Mouse (Mus musculus) neural tube, embryonic 14.5 days (tissue): Measurements from ENCODE around the gene Prps1l3. TPM values are rescaled to one million over a fixed set of nuclear protein-coding genes. Genes with fewer than 3 reads are reported as not detected.

Experiments used
- ATAC-seq: fragments of 200-750 bp; cut with Nextera tagmentation; 2 replicates; pipeline ENCODE4 v1.8.0; 2017; ENCODE audit warnings: low read depth, mild to moderate bottlenecking, moderate TSS enrichment, moderate library complexity
- H3K27ac ChIP-seq: fragments of 300-500 bp; sonication (generic); 2 replicates; pipeline ENCODE4 v1.5.1; 2014; ENCODE audit warnings: low read depth, mild to moderate bottlenecking, control low read depth, low read length, moderate library complexity, mixed read lengths
- H3K27me3 ChIP-seq: fragments of 300-500 bp; sonication (generic); 2 replicates; pipeline ENCODE4 v1.6.1; 2014; ENCODE audit warnings: low read length; ENCODE audit not compliant: control insufficient read depth, insufficient read depth
- H3K36me3 ChIP-seq: fragments of 300-500 bp; sonication (generic); 2 replicates; pipeline ENCODE4 v1.6.1; 2014; ENCODE audit warnings: low read length, mixed read lengths; ENCODE audit not compliant: control insufficient read depth, insufficient read depth
- H3K4me1 ChIP-seq: fragments of 300-500 bp; sonication (generic); 2 replicates; pipeline ENCODE4 v1.6.1; 2014; ENCODE audit warnings: low read length; ENCODE audit not compliant: control insufficient read depth, insufficient read depth
- H3K4me2 ChIP-seq: fragments of 300-500 bp; sonication (generic); 2 replicates; pipeline ENCODE4 v1.6.1; 2014; ENCODE audit warnings: mild to moderate bottlenecking, low read depth, low read length, control low read depth
- H3K4me3 ChIP-seq: fragments of 300-500 bp; sonication (generic); 2 replicates; pipeline ENCODE4 v1.5.1; 2014; ENCODE audit warnings: low read depth, low read length, control low read depth, mixed read lengths
- H3K9ac ChIP-seq: fragments of 300-500 bp; sonication (generic); replicated peaks from 2 replicates; pipeline ENCODE4 v1.6.1; 2014; ENCODE audit warnings: low read depth, mild to moderate bottlenecking, control low read depth, low read length, mixed read lengths
- H3K9me3 ChIP-seq: fragments of 300-500 bp; sonication (generic); 2 replicates; pipeline ENCODE4 v1.6.1; 2016; ENCODE audit warnings: low read length; ENCODE audit not compliant: control insufficient read depth
- WGBS: fragments of 180-500 bp; shearing (Covaris S2); extraction: QIAGEN DNeasy Blood & Tissue Kit; methylation state at CpG from one replicate; pipeline ENCODE4 v1.1.7; 2014; 5-methylcytosine and 5-hydroxymethylcytosine counted together
- polyA plus RNA-seq: library from polyadenylated mRNA; unstranded; fragments of >200 nt; fragmentation: Nextera tagmentation; extraction: Ambion mirVana; gene quantifications from 2 replicates; pipeline ENCODE4 v1.2.1, GENCODE M21; 2014

The Prps1l3 gene
- polyA plus RNA-seq, 1 experiment from 2014 or later, result 22.2 TPM

DNA sequence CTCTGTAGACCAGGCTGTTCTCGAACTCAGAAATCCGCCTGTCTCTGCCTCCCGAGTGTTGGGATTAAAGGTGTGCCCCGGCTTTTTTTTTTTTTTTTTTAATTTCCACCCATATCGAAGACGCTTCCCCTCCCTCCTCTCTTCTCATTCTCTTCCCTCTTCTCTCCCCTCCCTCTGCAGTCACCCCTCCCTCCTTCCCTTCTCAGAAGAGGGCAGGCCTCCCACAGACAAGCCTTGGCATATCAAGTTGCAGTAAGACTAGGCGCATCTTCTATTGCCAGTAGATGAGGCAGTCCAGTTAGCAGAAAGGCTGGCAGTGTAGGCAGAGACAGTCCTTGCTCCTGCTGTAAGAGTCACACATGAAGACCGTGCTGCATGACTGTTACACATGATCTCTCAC is 2.4 kb upstream of the Prps1l3 start:
- Histone ChIP-seq H3K36me3 (no peaks in the 10 kb centered on the region), H3K4me3 (no peak overlapping the region), H3K4me2 (no peak overlapping the region), H3K4me1 (no peaks in the 10 kb centered on the region), H3K9me3 (no peaks in the 10 kb centered on the region), H3K27me3 (no peaks in the 10 kb centered on the region), H3K27ac (no peak overlapping the region), H3K9ac (no peak overlapping the region)
- 85% methylated on average over 4 of the region's 8 CpGs for WGBS
- no peak for ATAC-seq

DNA sequence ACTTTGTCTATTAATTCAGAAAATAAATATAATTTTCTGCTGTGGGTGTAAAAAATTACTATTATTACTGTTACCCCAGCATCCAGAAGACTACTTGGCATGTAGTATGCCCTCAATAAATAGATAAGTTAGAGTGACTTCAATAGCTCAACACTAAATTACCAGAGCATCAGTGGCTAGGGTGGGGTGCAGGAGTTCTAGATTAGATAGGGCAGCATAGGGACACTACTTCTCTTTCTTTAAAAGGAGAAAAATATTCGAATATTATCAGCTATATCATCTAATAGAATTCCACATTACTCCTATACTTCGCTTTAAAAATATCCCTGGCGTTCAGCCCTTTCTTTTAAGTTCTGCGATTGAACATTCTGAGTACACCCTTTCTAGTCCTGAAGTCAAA is 509 bp upstream of the Prps1l3 start:
- ATAC-seq, result peak; percentile 3; the same call in 1 of the 2 replicates
- peak overlapping the region; percentile 74; the same call in 1 of the 2 replicates for H3K27ac ChIP-seq
- peak overlapping the region; percentile 74; the same call in 1 of the 2 replicates for H3K9ac ChIP-seq
- peak overlapping the region; percentile 81 for H3K4me3 ChIP-seq
- no peaks in the 10 kb centered on the region for H3K36me3 ChIP-seq
- no peaks in the 10 kb centered on the region for H3K4me1 ChIP-seq
- H3K9me3 ChIP-seq, result no peaks in the 10 kb centered on the region
- no peaks in the 10 kb centered on the region for H3K27me3 ChIP-seq
- peak overlapping the region; percentile 62 for H3K4me2 ChIP-seq
- WGBS, result 28% methylated on average over 4 of the region's 4 CpGs

DNA sequence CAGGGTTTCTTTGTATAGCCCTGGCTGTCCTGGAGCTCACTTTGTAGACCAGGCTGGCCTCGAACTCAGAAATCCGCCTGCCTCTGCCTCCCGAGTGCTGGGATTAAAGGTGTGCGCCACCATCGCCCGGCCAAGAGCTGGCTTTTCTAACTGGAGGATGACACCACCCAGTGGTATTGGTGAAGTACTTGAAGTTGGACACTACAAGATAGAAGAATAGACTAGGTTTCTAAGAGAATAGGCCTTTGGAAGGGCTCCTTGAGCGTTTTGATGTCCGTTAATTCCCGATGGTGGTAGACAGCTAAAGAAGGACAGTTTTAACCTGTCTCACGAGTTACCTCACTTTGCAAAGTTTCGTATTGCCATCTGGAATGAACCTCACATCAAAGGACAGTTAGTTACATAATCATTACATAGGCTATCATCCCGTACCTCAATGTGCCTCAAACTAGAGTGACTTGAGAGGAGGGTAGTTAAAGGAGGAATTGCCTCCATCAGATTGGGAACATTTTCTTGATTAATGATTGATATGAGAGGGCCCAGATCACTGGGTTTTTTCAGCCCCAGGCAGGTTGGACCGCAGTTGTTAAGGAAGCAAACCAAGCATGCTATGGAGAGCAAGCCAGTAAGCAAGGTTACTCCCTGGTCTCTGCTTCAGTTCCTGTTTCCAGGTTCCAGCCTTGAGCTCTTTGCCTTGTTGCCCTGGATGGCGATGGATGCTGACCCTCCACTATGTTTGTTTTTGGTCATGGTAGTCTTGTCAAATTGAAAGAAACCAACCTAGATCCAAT is 1.1 kb downstream of the Prps1l3 start:
- Histone ChIP-seq H3K9ac (no peak overlapping the region), H3K9me3 (no peaks in the 10 kb centered on the region), H3K27ac (no peak overlapping the region), H3K4me2 (peak overlapping the region; percentile 62), H3K4me1 (no peaks in the 10 kb centered on the region), H3K27me3 (no peaks in the 10 kb centered on the region), H3K36me3 (no peaks in the 10 kb centered on the region), H3K4me3 (peak overlapping the region; percentile 81)
- 74% methylated on average over 14 of the region's 14 CpGs for WGBS
- ATAC-seq, result no peak

DNA sequence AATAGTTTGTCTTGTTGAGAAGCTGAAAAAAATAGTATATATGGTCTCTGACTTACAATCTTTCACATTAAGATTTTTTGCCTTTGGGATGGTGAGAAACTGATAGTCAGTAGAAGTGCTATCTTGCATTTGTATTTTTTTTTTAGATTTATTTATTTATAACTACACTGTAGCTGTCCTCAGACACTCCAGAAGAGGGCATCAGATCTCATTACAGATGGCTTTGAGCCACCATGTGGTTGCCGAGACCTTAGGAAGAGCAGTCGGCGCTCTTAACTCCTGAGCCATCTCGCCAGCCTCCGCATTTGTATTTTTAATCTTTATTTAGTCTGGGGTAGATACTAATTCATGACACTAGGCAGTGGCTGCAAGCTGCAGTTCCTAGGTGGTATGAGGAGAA is 3.2 kb downstream of the Prps1l3 start:
- WGBS, result 87% methylated on average over 5 of the region's 5 CpGs

DNA sequence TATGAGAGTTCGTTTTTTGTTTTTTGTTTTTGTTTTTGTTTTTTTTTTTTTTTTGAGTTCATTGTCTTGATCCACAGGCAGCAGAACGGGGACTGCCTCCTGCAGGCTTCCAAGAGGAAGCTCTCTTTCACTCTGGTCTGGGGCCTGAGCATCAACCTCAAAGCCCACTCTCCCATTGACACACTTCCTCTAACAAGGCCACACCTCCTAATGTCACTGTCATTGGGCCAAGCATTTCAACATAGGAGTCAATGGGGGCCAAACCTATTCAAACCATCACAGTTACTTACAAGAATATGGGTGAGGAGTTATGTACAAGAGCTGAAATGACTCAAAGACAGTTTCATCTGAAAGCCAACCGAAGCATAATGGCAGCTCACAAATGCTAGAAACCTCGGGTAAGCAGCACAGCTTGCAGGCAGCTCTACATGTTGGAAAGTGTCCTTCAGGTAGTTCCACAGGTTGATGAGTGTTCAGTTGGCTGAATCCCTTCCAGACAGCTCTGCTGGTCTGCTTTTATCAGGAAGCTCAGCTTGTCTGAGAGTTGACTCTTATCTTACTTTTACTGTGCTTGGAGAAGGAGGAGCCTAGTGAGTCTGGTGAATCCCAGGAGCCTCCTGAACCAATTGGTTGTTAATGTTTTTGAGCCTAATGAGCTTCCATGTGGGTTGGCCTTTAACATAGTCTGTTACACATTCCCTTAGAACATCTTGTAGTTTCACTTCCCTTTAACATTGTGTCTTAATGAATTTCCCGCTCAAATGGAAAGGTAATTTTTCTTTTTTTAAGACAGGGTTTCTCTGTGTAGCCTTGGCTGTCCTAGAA is 13.7 kb downstream of the Prps1l3 start:
- Histone ChIP-seq H3K4me1 (no peaks in the 10 kb centered on the region), H3K9ac (no peak overlapping the region), H3K36me3 (no peaks in the 10 kb centered on the region), H3K4me2 (no peak overlapping the region), H3K9me3 (no peaks in the 10 kb centered on the region), H3K4me3 (no peak overlapping the region), H3K27ac (no peak overlapping the region), H3K27me3 (no peaks in the 10 kb centered on the region)
- 94% methylated on average over 5 of the region's 5 CpGs for WGBS
- ATAC-seq, result no peak

More for the DNA sequence above, 3.2 kb downstream of the Prps1l3 start:
- no peaks in the 10 kb centered on the region for H3K36me3 ChIP-seq
- H3K27me3 ChIP-seq, result no peaks in the 10 kb centered on the region
- no peak overlapping the region for H3K4me2 ChIP-seq
- no peaks in the 10 kb centered on the region for H3K9me3 ChIP-seq
- H3K9ac ChIP-seq, result no peak overlapping the region
- no peak overlapping the region for H3K4me3 ChIP-seq
- ATAC-seq, result no peak
- no peaks in the 10 kb centered on the region for H3K4me1 ChIP-seq
- no peak overlapping the region for H3K27ac ChIP-seq

DNA sequence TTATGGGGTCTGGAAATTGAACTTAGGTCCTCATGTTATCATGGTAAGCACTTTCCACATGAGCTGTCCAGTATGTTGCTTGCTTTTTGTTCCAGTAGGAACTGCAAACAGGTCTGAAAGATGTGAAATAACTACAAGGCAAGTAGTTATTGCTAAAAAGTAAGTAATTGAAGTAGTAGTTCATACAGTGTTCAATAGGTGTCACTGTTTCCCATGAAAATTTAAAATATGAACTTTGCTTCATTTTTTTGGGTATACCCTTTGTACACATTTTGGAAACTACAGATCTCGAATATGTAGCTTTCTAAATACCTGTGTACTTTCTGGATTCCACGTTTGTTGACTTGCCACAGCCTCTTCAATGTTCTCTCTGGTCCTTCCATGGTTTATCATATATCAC is 28.4 kb downstream of the Prps1l3 start:
- Histone ChIP-seq H3K4me1 (no peaks in the 10 kb centered on the region), H3K27ac (no peak overlapping the region), H3K4me2 (no peak overlapping the region), H3K4me3 (no peak overlapping the region), H3K36me3 (no peaks in the 10 kb centered on the region), H3K9ac (no peak overlapping the region), H3K9me3 (no peaks in the 10 kb centered on the region), H3K27me3 (no peaks in the 10 kb centered on the region)
- WGBS, result 67% methylated on average over 2 of the region's 2 CpGs
- ATAC-seq, result no peak

DNA sequence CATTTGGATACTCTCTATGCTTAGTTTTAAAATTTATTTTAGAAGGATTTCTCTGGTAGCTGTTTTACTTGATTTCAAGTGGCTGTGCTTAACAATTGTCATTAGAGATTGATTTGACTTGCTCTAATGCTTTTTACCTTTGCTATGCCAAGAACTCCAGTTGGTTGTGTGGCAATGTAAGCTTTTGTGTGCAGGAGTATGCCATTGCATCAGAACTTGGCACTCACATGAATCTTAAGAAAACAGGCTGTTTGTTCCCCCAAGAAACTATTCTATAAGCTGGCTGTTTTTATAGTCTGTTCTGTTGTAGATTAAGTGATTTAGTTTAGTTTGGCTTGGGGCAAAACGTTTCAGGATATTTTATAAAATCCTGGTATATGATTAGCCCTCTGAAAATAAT is 45.2 kb downstream of the Prps1l3 start:
- Histone ChIP-seq H3K27me3 (no peaks in the 10 kb centered on the region), H3K4me3 (no peak overlapping the region), H3K4me2 (no peak overlapping the region), H3K27ac (no peak overlapping the region), H3K9ac (no peak overlapping the region), H3K36me3 (no peaks in the 10 kb centered on the region), H3K4me1 (no peaks in the 10 kb centered on the region), H3K9me3 (no peaks in the 10 kb centered on the region)
- WGBS, result 67% methylated on average over 1 of the region's 1 CpGs
- ATAC-seq, result no peak

DNA sequence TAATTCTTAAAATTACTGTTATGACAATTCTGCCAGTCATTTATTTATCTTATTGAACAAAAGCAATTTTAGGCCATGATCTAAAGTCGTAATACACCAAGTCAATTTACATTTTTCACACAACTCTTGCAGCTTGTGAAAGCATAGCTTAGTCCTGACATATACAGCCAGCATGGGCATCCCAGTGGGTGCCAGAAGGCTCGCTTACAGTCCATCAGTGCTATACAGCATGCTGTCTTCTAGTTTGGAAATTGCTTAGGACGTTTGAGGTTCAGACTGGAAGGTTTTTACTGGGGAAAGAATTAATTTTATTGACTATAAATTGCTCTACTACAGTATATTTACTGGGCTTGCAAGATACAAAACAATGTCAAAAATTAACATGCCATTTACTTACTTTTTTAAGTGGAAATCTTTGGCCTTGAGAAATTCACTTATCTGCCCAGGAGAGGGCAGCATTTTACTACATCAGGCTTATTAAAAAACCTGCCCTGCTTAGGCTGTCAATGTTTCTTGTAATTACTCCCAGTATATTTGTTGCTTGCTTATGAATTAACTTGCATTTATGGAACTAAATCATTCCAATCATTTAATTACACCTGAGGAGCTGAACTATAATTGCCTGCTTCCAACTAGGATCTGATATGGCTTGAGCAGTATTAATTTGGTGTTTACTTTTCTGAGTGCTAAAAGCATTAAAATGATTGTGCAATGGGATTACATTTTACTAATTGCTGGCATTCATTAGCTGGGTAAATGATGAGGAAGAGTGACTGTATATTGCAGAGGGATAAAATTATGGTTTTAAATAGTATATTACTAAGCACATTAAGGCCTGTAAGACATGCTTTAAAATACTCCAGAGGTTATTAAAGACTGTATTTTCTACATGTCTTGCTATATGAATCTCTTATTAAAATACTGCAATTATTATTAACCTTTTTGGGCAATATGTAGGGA is 51.2 kb downstream of the Prps1l3 start:
- no peaks in the 10 kb centered on the region for H3K4me1 ChIP-seq
- no peaks in the 10 kb centered on the region for H3K36me3 ChIP-seq
- no peaks in the 10 kb centered on the region for H3K27me3 ChIP-seq
- peak; percentile 94 for ATAC-seq
- H3K4me3 ChIP-seq, result no peak overlapping the region
- WGBS, result 40% methylated on average over 3 of the region's 3 CpGs
- no peaks in the 10 kb centered on the region for H3K9me3 ChIP-seq
- no peak overlapping the region for H3K27ac ChIP-seq
- no peak overlapping the region for H3K4me2 ChIP-seq
- no peak overlapping the region for H3K9ac ChIP-seq
